Comparison of ENCODE assay signal across 2 mouse cellular contexts in genomic region chr10:22360957-22361356, GRCm38 (mm10). TPM values are rescaled to one million over a fixed set of nuclear protein-coding genes. Genes with fewer than 3 reads are reported as not detected.
"Had no signal": no experiment of that assay in that cellular context is flagged by ENCODE, and none has a peak within 500 bp of the region (broad histone marks: within the 10 kb centered on the region; RNA-seq: fewer than 3 reads in every experiment).

No protein-coding gene starts in this region.

RNA-seq across cellular contexts. Expression of gene Raet1d, which starts 0.6 kb away (rescaled TPM):
- total RNA-seq: megakaryocyte-erythroid progenitor cell, adult 5-6 weeks had no signal
- polyA plus RNA-seq: spleen, adult 2 months had no signal
